Mouse (Mus musculus): ENCODE measurements at regions not wholly inside any gene's neighbourhood (a gene's known extent, or its start where the extent isn't known, plus 50 kb on each side); places are given as distances from the start of the nearest gene placed in this dataset.
A peak's percentile ranks its signal among the peaks of the same experiment; 100 is the strongest.
"Not testable (repeated sequence)": the region's sequence is repeated elsewhere in the genome, so short reads cannot be mapped to it uniquely, and the experiment has no call there.

DNA sequence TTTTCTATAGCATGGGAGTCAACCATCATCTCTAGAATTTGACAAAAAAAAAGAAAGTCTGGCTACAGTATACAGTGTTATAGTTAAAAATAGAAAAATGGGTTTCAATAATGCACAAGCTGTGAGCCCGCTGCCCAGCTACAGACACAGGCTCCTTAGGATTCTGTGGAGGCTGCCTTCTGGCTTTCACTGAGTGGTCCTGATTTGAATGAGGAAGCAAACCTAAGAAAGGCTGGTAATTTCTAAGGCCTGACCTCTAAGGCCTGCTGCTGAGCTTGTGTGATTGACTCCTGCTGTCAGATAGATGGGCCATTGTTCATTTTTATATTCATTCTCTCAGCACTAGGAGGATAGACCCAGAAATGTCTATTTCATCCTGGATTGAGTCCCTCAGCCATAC is 67.7 kb downstream of the Alg10b start:
- Histone ChIP-seq H3K27me3 (ENCODE audit: insufficient read depth, low read length) (no peaks in the 10 kb centered on the region), H3K4me3 (replicated peaks; ENCODE audit: low read depth, low read length) (no peak overlapping the region), H3K36me3 (ENCODE audit: insufficient read depth, low read length) (no peaks in the 10 kb centered on the region), H3K4me2 (ENCODE audit: low read length) (no peak overlapping the region), H3K27ac (no peak overlapping the region), H3K4me1 (replicated peaks; ENCODE audit: insufficient read depth, low read length) (no peaks in the 10 kb centered on the region), H3K9me3 (replicated peaks; ENCODE audit: low read length) (no peaks in the 10 kb centered on the region), H3K9ac (ENCODE audit: low read depth, low read length) (no peak overlapping the region)
- TF ChIP-seq CTCF (IDR thresholded peaks at IDR 0.05; ENCODE audit: low read depth), result no peak
- 97% methylated on average over 1 of the region's 1 CpGs for WGBS
- ATAC-seq (replicated peaks; ENCODE audit: low FRiP score, low read depth), result no peak
- no peak for DNase-seq (ENCODE audit: low spot score)

DNA sequence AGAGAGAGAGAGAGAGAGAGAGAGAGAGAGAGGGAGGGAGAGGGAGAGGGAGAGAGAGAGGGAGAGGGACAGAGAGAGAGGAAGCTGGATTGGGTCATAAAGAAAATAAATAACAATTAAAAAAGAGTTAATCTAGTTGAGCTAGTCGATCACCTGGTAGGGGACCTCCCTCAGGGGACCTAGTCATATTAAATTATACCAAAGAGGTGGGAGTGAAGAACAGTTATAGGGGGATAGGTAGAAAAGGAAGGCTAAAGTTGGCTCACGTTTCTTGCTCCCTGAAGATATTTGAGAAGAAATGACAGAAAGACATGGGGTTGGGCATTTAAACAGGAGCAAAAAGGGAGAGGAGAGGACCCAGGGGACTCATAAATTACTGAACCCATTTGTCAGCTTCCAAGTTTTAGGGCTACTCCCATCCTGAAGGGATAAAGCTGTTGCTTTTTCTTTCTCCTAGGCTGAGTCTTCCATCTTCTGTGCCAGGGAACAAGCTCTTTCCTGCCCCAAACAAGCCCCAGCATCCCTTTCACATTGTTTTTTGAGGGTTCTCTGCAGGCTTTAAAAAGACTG is 70.3 kb downstream of the Alg10b start:
- H3K9ac ChIP-seq (ENCODE audit: low read depth, low read length), result no peak overlapping the region
- no peak overlapping the region for H3K4me2 ChIP-seq (ENCODE audit: low read length)
- no peaks in the 10 kb centered on the region for H3K9me3 ChIP-seq (replicated peaks; ENCODE audit: low read length)
- H3K4me3 ChIP-seq (replicated peaks; ENCODE audit: low read depth, low read length), result no peak overlapping the region
- no peaks in the 10 kb centered on the region for H3K4me1 ChIP-seq (replicated peaks; ENCODE audit: insufficient read depth, low read length)
- TF ChIP-seq CTCF (IDR thresholded peaks at IDR 0.05; ENCODE audit: low read depth), result no peak
- H3K27me3 ChIP-seq (ENCODE audit: insufficient read depth, low read length), result no peaks in the 10 kb centered on the region
- DNase-seq (ENCODE audit: low spot score) (peak; percentile 77), ATAC-seq (replicated peaks; ENCODE audit: low FRiP score, low read depth) (no peak)
- H3K27ac ChIP-seq, result no peak overlapping the region
- 13% methylated on average over 2 of the region's 2 CpGs for WGBS
- no peaks in the 10 kb centered on the region for H3K36me3 ChIP-seq (ENCODE audit: insufficient read depth, low read length)

DNA sequence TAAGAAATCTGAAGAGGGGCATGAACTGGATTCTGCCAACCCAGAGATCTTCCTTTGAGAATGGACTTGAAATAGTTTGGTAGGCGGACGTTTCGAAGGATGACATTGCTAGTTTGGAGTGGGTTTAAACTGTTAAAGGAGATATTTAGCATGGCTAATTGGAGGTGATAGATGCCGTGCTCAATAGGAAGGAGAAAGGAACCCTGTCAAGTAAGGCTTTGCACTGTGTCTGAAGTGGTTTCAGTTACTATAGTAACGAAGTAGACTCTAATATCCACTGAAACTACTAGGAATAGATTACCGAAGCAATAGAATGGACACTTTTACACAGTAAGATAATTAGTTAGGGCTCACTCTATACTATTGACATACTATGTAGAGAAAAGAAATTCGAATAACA is 74.5 kb downstream of the Alg10b start:
- H3K27ac ChIP-seq, result no peak overlapping the region
- no peaks in the 10 kb centered on the region for H3K9me3 ChIP-seq (replicated peaks; ENCODE audit: low read length)
- DNase-seq (ENCODE audit: low spot score) (no peak), ATAC-seq (replicated peaks; ENCODE audit: low FRiP score, low read depth) (no peak)
- H3K4me3 ChIP-seq (replicated peaks; ENCODE audit: low read depth, low read length), result no peak overlapping the region
- no peaks in the 10 kb centered on the region for H3K27me3 ChIP-seq (ENCODE audit: insufficient read depth, low read length)
- H3K36me3 ChIP-seq (ENCODE audit: insufficient read depth, low read length), result no peaks in the 10 kb centered on the region
- no peaks in the 10 kb centered on the region for H3K4me1 ChIP-seq (replicated peaks; ENCODE audit: insufficient read depth, low read length)
- no peak overlapping the region for H3K4me2 ChIP-seq (ENCODE audit: low read length)
- 88% methylated on average over 7 of the region's 7 CpGs for WGBS
- no peak for TF ChIP-seq CTCF (IDR thresholded peaks at IDR 0.05; ENCODE audit: low read depth)
- no peak overlapping the region for H3K9ac ChIP-seq (ENCODE audit: low read depth, low read length)

DNA sequence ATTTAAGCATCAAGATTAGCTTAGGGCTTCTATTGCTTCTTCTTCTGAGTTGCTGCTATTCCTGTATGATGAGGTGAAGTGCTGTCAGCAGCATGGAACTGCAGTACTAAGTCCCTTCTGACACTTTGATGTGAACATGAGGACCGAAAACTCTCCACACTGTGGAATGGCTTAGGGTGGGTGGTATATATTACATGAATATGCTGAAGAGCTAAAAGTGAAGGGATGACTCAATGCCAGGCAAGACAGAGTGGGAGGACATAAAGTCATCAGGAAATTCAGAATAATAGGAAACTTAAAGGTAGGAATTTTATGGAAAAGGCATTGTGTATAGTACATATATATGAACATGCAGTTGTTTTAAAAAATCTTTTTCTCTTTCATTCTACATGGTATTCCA is 79.3 kb downstream of the Alg10b start:
- Histone ChIP-seq H3K4me3 (replicated peaks; ENCODE audit: low read depth, low read length) (no peak overlapping the region), H3K4me2 (ENCODE audit: low read length) (no peak overlapping the region), H3K36me3 (ENCODE audit: insufficient read depth, low read length) (no peaks in the 10 kb centered on the region), H3K4me1 (replicated peaks; ENCODE audit: insufficient read depth, low read length) (no peaks in the 10 kb centered on the region), H3K9me3 (replicated peaks; ENCODE audit: low read length) (no peaks in the 10 kb centered on the region), H3K27ac (no peak overlapping the region), H3K9ac (ENCODE audit: low read depth, low read length) (no peak overlapping the region), H3K27me3 (ENCODE audit: insufficient read depth, low read length) (no peaks in the 10 kb centered on the region)
- ATAC-seq (replicated peaks; ENCODE audit: low FRiP score, low read depth) (no peak), DNase-seq (ENCODE audit: low spot score) (no peak)
- 100% methylated on average over 1 of the region's 1 CpGs for WGBS
- no peak for TF ChIP-seq CTCF (IDR thresholded peaks at IDR 0.05; ENCODE audit: low read depth)

DNA sequence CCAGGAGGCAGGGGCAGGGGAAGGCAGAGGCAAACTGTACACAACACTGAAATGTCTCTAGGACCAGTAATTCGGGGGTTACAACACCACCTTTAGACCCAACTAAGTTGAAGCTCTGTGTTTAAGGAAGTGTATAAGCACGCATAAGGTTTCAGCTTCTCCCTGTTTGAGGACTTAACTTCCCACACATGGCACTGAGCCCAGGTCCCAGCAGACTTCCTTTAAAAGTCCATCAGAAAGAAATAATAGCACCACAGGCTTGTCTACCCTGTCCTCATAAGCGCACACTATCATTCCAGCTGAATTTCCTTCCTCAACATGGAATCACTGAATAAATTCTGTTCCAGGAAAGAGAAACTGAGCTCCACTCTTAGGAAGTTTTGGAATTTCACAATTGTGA is 80.9 kb downstream of the Alg10b start:
- Histone ChIP-seq H3K4me3 (replicated peaks; ENCODE audit: low read depth, low read length) (no peak overlapping the region), H3K36me3 (ENCODE audit: insufficient read depth, low read length) (no peaks in the 10 kb centered on the region), H3K9me3 (replicated peaks; ENCODE audit: low read length) (no peaks in the 10 kb centered on the region), H3K9ac (ENCODE audit: low read depth, low read length) (no peak overlapping the region), H3K4me2 (ENCODE audit: low read length) (no peak overlapping the region), H3K27me3 (ENCODE audit: insufficient read depth, low read length) (no peaks in the 10 kb centered on the region), H3K27ac (no peak overlapping the region), H3K4me1 (replicated peaks; ENCODE audit: insufficient read depth, low read length) (no peaks in the 10 kb centered on the region)
- TF ChIP-seq CTCF (IDR thresholded peaks at IDR 0.05; ENCODE audit: low read depth), result no peak
- ATAC-seq (replicated peaks; ENCODE audit: low FRiP score, low read depth) (no peak), DNase-seq (ENCODE audit: low spot score) (peak; percentile 40)
- WGBS, result 53% methylated on average over 3 of the region's 3 CpGs

DNA sequence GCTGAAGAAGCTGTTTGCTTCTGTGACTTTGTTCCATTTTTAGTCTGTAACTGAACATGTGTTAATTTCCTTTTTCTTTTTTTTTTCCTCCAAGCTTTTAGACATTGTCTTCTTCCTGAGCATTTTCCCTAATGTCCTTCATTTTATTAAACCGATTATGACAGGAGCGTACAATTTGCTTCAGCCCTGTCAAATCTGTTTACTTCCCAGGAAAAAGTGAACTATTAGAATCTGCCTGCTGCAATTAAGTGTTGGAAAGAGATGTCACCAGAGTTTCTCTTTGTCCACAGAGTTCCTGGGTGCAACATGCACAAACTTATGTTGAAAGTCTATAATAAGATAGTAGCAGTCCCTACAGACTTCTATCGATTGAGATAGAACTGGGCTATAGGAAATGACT is 82.8 kb downstream of the Alg10b start:
- no peaks in the 10 kb centered on the region for H3K9me3 ChIP-seq (replicated peaks; ENCODE audit: low read length)
- no peaks in the 10 kb centered on the region for H3K4me1 ChIP-seq (replicated peaks; ENCODE audit: insufficient read depth, low read length)
- H3K27me3 ChIP-seq (ENCODE audit: insufficient read depth, low read length), result no peaks in the 10 kb centered on the region
- no peak overlapping the region for H3K9ac ChIP-seq (ENCODE audit: low read depth, low read length)
- no peak overlapping the region for H3K4me3 ChIP-seq (replicated peaks; ENCODE audit: low read depth, low read length)
- no peak for TF ChIP-seq CTCF (IDR thresholded peaks at IDR 0.05; ENCODE audit: low read depth)
- ATAC-seq (replicated peaks; ENCODE audit: low FRiP score, low read depth) (no peak), DNase-seq (ENCODE audit: low spot score) (no peak)
- no peak overlapping the region for H3K4me2 ChIP-seq (ENCODE audit: low read length)
- WGBS, result 93% methylated on average over 3 of the region's 3 CpGs
- no peaks in the 10 kb centered on the region for H3K36me3 ChIP-seq (ENCODE audit: insufficient read depth, low read length)
- no peak overlapping the region for H3K27ac ChIP-seq

DNA sequence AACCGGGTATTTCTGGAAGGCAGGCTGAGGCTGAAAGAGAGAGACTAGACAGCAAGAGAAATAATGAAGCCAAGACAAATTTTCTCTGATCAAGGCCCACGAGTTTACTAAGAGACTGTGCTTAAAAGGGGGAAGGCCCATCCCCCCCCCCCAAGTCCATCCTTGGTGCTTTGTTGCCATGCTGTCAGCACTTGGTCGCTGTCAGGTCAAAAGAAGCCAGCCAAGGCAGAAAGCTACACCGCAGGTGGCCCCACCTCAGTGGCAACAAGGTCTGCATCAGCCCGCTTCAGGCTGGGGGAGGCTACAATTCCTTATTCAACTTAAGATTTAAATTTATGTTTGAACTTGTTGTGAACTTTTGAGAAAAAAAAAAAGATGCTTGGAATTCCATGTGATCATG is 84.3 kb downstream of the Alg10b start:
- H3K36me3 ChIP-seq (ENCODE audit: insufficient read depth, low read length); H3K4me2 ChIP-seq (ENCODE audit: low read length); H3K4me1 ChIP-seq (replicated peaks; ENCODE audit: insufficient read depth, low read length); H3K27me3 ChIP-seq (ENCODE audit: insufficient read depth, low read length); H3K9ac ChIP-seq (ENCODE audit: low read depth, low read length); DNase-seq (ENCODE audit: low spot score); H3K9me3 ChIP-seq (replicated peaks; ENCODE audit: low read length); ATAC-seq (replicated peaks; ENCODE audit: low FRiP score, low read depth); H3K4me3 ChIP-seq (replicated peaks; ENCODE audit: low read depth, low read length); H3K27ac ChIP-seq: not testable (repeated sequence)
- 35% methylated on average over 5 of the region's 5 CpGs for WGBS

All from kidney, postnatal 0 days (tissue).